Comparison of ENCODE assay signal across 10 mouse cellular contexts in genomic region chr6:36004701-36005100, GRCm38 (mm10).
DNase-seq lines count a peak whose midpoint lies in the region; ATAC-seq lines count a peak whose summit lies in the region.
"Had no signal": no experiment of that assay in that cellular context is flagged by ENCODE, and none has a peak within 500 bp of the region (broad histone marks: within the 10 kb centered on the region; RNA-seq: fewer than 3 reads in every experiment).

No protein-coding gene starts in this region.

- no peaks in the 10 kb centered on the region for H3K4me1 ChIP-seq in midbrain, embryonic 13.5 days (replicated peaks)
- no peaks in the 10 kb centered on the region for H3K4me1 ChIP-seq in midbrain, embryonic 15.5 days
- H3K4me1 ChIP-seq: hindbrain, embryonic 15.5 days; megakaryocyte, embryonic 14.5 days had no signal

- H3K4me2 ChIP-seq in midbrain, embryonic 13.5 days (replicated peaks) = no peak overlapping the region
- H3K4me2 ChIP-seq in midbrain, embryonic 15.5 days = no peak overlapping the region
- H3K4me2 ChIP-seq: hindbrain, embryonic 15.5 days had no signal

- H3K4me3 ChIP-seq in midbrain, embryonic 13.5 days (replicated peaks) = no peak overlapping the region
- no peak overlapping the region for H3K4me3 ChIP-seq in midbrain, embryonic 15.5 days
- H3K4me3 ChIP-seq: hindbrain, embryonic 15.5 days; megakaryocyte, embryonic 14.5 days had no signal

- ATAC-seq in frontal cortex, adult (ENCODE audit: low TSS enrichment) = peak; percentile 90
- ATAC-seq in midbrain, embryonic 13.5 days = peak; percentile 58
- no peak for ATAC-seq in midbrain, embryonic 15.5 days (replicated peaks)

- H3K36me3 ChIP-seq in midbrain, embryonic 13.5 days = no peaks in the 10 kb centered on the region
- no peaks in the 10 kb centered on the region for H3K36me3 ChIP-seq in midbrain, embryonic 15.5 days (replicated peaks)
- H3K36me3 ChIP-seq: hindbrain, embryonic 15.5 days had no signal

- no peaks in the 10 kb centered on the region for H3K9me3 ChIP-seq in midbrain, embryonic 13.5 days
- no peaks in the 10 kb centered on the region for H3K9me3 ChIP-seq in midbrain, embryonic 15.5 days
- H3K9me3 ChIP-seq: hindbrain, embryonic 15.5 days; megakaryocyte, embryonic 14.5 days had no signal

- no peaks in the 10 kb centered on the region for H3K27me3 ChIP-seq in midbrain, embryonic 13.5 days
- no peaks in the 10 kb centered on the region for H3K27me3 ChIP-seq in midbrain, embryonic 15.5 days (replicated peaks)
- H3K27me3 ChIP-seq: hindbrain, embryonic 15.5 days; megakaryocyte, embryonic 14.5 days had no signal

- 34% methylated on average over 1 of the region's 1 CpGs for WGBS in midbrain, embryonic 13.5 days
- WGBS in midbrain, embryonic 15.5 days = 43% methylated on average over 1 of the region's 1 CpGs

- no peak overlapping the region for H3K9ac ChIP-seq in midbrain, embryonic 13.5 days (replicated peaks)
- no peak overlapping the region for H3K9ac ChIP-seq in midbrain, embryonic 15.5 days
- H3K9ac ChIP-seq: hindbrain, embryonic 15.5 days had no signal

- DNase-seq in frontal cortex, postnatal 25 days (ENCODE audit: low spot score in 2 of 2) = no peak
- DNase-seq in cerebellum, adult 8-10 months = peak; percentile 10
- peak; percentile 43 for DNase-seq in layer of hippocampus, adult 11-12 months (ENCODE audit: low spot score)
- DNase-seq in retina, postnatal 7 days (ENCODE audit: low read depth, low spot score) = peak; percentile 25
- DNase-seq in ovary, adult 18-20 months (ENCODE audit: low spot score) = no peak

- H3K27ac ChIP-seq in midbrain, embryonic 13.5 days = no peak overlapping the region
- no peak overlapping the region for H3K27ac ChIP-seq in midbrain, embryonic 15.5 days
- H3K27ac ChIP-seq: hindbrain, embryonic 15.5 days had no signal

Comparison
In these comparisons a context has a peak if more than half of its experiments do, and no peak if none do; other contexts are left out.
1. DNase-seq: peak in cerebellum, adult 8-10 months (single experiment), layer of hippocampus, adult 11-12 months (single experiment) and retina, postnatal 7 days (single experiment); none in frontal cortex, postnatal 25 days (0 of 2) and ovary, adult 18-20 months (single experiment).